Comparison of ENCODE assay signal across 17 mouse cellular contexts in the genomic region with DNA sequence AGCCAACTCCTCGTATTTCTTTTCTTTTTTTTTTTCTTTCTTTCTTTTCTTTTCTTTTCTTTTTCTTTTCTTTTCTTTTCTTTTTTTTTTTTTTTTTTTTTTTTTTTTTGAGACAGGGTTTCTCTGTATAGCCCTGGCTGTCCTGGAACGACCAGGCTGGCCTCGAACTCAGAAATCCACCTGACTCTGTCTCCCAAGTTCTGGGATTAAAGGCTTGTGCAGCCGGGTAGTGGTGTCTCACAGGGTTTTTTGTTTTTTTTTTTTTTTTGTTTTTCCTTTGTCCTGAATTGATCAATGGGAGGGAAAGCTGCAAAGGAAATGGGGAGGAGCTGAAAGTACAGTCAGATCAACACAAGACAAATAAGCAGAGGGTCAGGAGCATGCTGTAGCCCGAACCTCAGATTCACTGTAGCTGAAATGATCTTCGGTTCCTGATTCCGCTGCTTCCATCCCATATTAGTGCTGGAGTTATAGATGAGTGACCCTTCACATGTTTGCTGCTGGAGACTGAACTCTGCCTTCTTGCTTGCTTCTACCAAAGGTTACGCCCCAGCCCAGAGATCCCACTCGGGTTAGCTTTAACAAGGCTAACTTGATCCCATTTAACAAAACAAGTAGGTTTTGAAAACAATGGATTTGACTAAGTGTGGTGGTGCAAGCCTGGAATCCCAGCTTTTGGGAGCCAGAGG. TPM values are rescaled to one million over a fixed set of nuclear protein-coding genes. Genes with fewer than 3 reads are reported as not detected.
DNase-seq lines count a peak whose midpoint lies in the region; ATAC-seq and TF ChIP-seq lines count a peak whose summit lies in the region.
"Had no signal": no experiment of that assay in that cellular context is flagged by ENCODE, and none has a peak within 500 bp of the region (broad histone marks: within the 10 kb centered on the region; RNA-seq: fewer than 3 reads in every experiment).

No protein-coding gene starts in this region.

- H3K4me1 ChIP-seq in testis, adult 2 months (ENCODE audit: control insufficient read depth, insufficient read depth, low read length): peaks cover 7% of the 10 kb centered on the region
- H3K4me1 ChIP-seq in liver, embryonic 14.5 days (replicated peaks; ENCODE audit: control insufficient read depth in 2 of 2, insufficient read depth in 2 of 2, low read length in 1 of 2): peaks cover 13 to 33% of the 10 kb centered on the region in 2 experiments
- H3K4me1 ChIP-seq in intestine, postnatal 0 days (replicated peaks; ENCODE audit: control insufficient read depth, insufficient read depth, low read length): no peaks in the 10 kb centered on the region; the same call in 1 of the 2 replicates

- peaks cover 3% of the 10 kb centered on the region; the same call in 1 of the 2 replicates for H3K36me3 ChIP-seq in testis, adult 2 months (ENCODE audit: control insufficient read depth, insufficient read depth, low read length)
- H3K36me3 ChIP-seq in liver, embryonic 14.5 days (replicated peaks; ENCODE audit: control insufficient read depth, insufficient read depth, low read depth): peaks cover 3% of the 10 kb centered on the region
- H3K36me3 ChIP-seq in intestine, postnatal 0 days (ENCODE audit: control insufficient read depth, insufficient read depth): no peaks in the 10 kb centered on the region; the same call in 1 of the 2 replicates
- H3K36me3 ChIP-seq: hindbrain, embryonic 12.5 days; limb, embryonic 15.5 days had no signal

- no peak for TF ChIP-seq CTCF in testis, adult 2 months (IDR thresholded peaks at IDR 0.05; ENCODE audit: control insufficient read depth, insufficient read depth, insufficient replicate concordance, low read depth, low read length)
- TF ChIP-seq CTCF in liver, embryonic 14.5 days (IDR thresholded peaks at IDR 0.05; ENCODE audit: low read depth): no peak
- TF ChIP-seq CTCF in intestine, postnatal 0 days (IDR thresholded peaks at IDR 0.05; ENCODE audit: low read depth): no peak

- H3K4me3 ChIP-seq in testis, adult 2 months (ENCODE audit: control insufficient read depth, low read depth, low read length): peak overlapping the region; percentile 2; the same call in 1 of the 2 replicates
- no peak overlapping the region for H3K4me3 ChIP-seq in liver, embryonic 14.5 days (ENCODE audit: insufficient read depth in 1 of 2, low read depth in 2 of 2, low read length in 2 of 2)
- H3K4me3 ChIP-seq in intestine, postnatal 0 days (ENCODE audit: low read depth, low read length): no peak overlapping the region
- H3K4me3 ChIP-seq: heart, embryonic 10.5 days; hindbrain, embryonic 12.5 days; limb, embryonic 15.5 days had no signal

- no peak for ATAC-seq in liver, embryonic 14.5 days (ENCODE audit: insufficient read depth)
- ATAC-seq in intestine, postnatal 0 days: no peak

- peak; percentile 52 for DNase-seq in cerebellum, adult 9-10 months
- DNase-seq in cerebellum, adult 18-20 months: no peak
- no peak for DNase-seq in testis, postnatal 10 days (ENCODE audit: low spot score)
- no peak for DNase-seq in liver, embryonic 14.5 days (ENCODE audit: low read depth in 3 of 3, low spot score in 3 of 3)
- DNase-seq in lung, postnatal 4 days: no peak
- no peak for DNase-seq in gastrocnemius, postnatal 4 days (ENCODE audit: low spot score in 2 of 2)
- DNase-seq: adrenal gland, adult 8-10 months; cerebellum, postnatal 36 days; gastrocnemius, postnatal 10 days; kidney, adult 9 months; thymus, postnatal 25 days had no signal

- H3K4me2 ChIP-seq in liver, embryonic 14.5 days (ENCODE audit: low read depth): 0 out of 2 replicates have a peak overlapping the region, but pooled peaks have one; percentile 11
- H3K4me2 ChIP-seq in intestine, postnatal 0 days (replicated peaks; ENCODE audit: low read depth): no peak overlapping the region
- H3K4me2 ChIP-seq: hindbrain, embryonic 12.5 days; limb, embryonic 15.5 days had no signal

- no peak overlapping the region for H3K27ac ChIP-seq in testis, adult 2 months (ENCODE audit: control insufficient read depth, insufficient read depth, low read depth, low read length)
- H3K27ac ChIP-seq in liver, embryonic 14.5 days: 0 out of 2 replicates have a peak overlapping the region, but pooled peaks have one; percentile 18
- H3K27ac ChIP-seq in intestine, postnatal 0 days (ENCODE audit: low read depth, low read length): no peak overlapping the region
- H3K27ac ChIP-seq: embryonic facial prominence, embryonic 10.5 days; hindbrain, embryonic 12.5 days; limb, embryonic 15.5 days had no signal

- no peaks in the 10 kb centered on the region for H3K27me3 ChIP-seq in testis, adult 2 months (ENCODE audit: control insufficient read depth, insufficient read depth, low read length)
- H3K27me3 ChIP-seq in liver, embryonic 14.5 days (ENCODE audit: control insufficient read depth, insufficient read depth, low read length): no peaks in the 10 kb centered on the region
- H3K27me3 ChIP-seq in intestine, postnatal 0 days (replicated peaks; ENCODE audit: control insufficient read depth, insufficient read depth, low read length): no peaks in the 10 kb centered on the region
- H3K27me3 ChIP-seq: hindbrain, embryonic 12.5 days; limb, embryonic 15.5 days had no signal

- no peak for TF ChIP-seq EP300 in liver, embryonic 14.5 days (IDR thresholded peaks at IDR 0.05; ENCODE audit: low read depth)

- 0 out of 2 replicates have a peak overlapping the region, but pooled peaks have one; percentile 18 for H3K9ac ChIP-seq in liver, embryonic 14.5 days (replicated peaks)
- H3K9ac ChIP-seq in intestine, postnatal 0 days (ENCODE audit: low read depth, low read length): no peak overlapping the region
- H3K9ac ChIP-seq: hindbrain, embryonic 12.5 days; limb, embryonic 15.5 days had no signal

- 71% methylated on average over 9 of the region's 9 CpGs for WGBS in liver, embryonic 14.5 days (ENCODE audit: insufficient replicate concordance)
- 85% methylated on average over 9 of the region's 9 CpGs for WGBS in intestine, postnatal 0 days

- H3K9me3 ChIP-seq in liver, embryonic 14.5 days (ENCODE audit: control insufficient read depth, low read length): no peaks in the 10 kb centered on the region
- H3K9me3 ChIP-seq in intestine, postnatal 0 days (ENCODE audit: control insufficient read depth): no peaks in the 10 kb centered on the region
- H3K9me3 ChIP-seq: embryonic facial prominence, embryonic 10.5 days; heart, embryonic 10.5 days; hindbrain, embryonic 12.5 days; limb, embryonic 15.5 days had no signal

- no peak for TF ChIP-seq POLR2A in testis, adult 2 months (IDR thresholded peaks at IDR 0.05; ENCODE audit: control insufficient read depth, low read depth, low read length)

RNA-seq across cellular contexts. Expression of gene H3f3b, which starts 0.6 kb away (rescaled TPM):
- 276 and 330 TPM in 2 replicates for polyA plus RNA-seq in testis, adult 2 months (2012; rRNA removed)
- polyA plus RNA-seq in liver, embryonic 14.5 days (2012; rRNA removed): 173 and 248 TPM in 2 replicates
- 651 and 676 TPM in 2 replicates for polyA plus RNA-seq in liver, embryonic 14.5 days (2014; fragmentation: Nextera tagmentation; extraction: Ambion mirVana)
- 1,144 and 1,190 TPM in 2 replicates for polyA plus RNA-seq in intestine, postnatal 0 days (2015; fragmentation: Nextera tagmentation; extraction: Ambion mirVana)
- 100 to 1,000 TPM; 383 to 437 TPM for total RNA-seq in gastrocnemius, postnatal 4 days (2021)

RNA-seq across cellular contexts. Expression of gene Unk, which starts 1.8 kb away (rescaled TPM):
- 21.3 and 21.5 TPM in 2 replicates for polyA plus RNA-seq in testis, adult 2 months (2012; rRNA removed)
- polyA plus RNA-seq in liver, embryonic 14.5 days (2012; rRNA removed): 10.4 and 12.1 TPM in 2 replicates
- polyA plus RNA-seq in liver, embryonic 14.5 days (2014; fragmentation: Nextera tagmentation; extraction: Ambion mirVana): 6.4 and 7.9 TPM in 2 replicates
- polyA plus RNA-seq in intestine, postnatal 0 days (2015; fragmentation: Nextera tagmentation; extraction: Ambion mirVana): 7.4 and 8.8 TPM in 2 replicates
- total RNA-seq in gastrocnemius, postnatal 4 days (2021): 10 to 100 TPM; 25.9 to 26.0 TPM

RNA-seq across cellular contexts. Expression of gene Galk1, which starts 15.8 kb away (rescaled TPM):
- 27.8 and 30.3 TPM in 2 replicates for polyA plus RNA-seq in testis, adult 2 months (2012; rRNA removed)
- polyA plus RNA-seq in liver, embryonic 14.5 days (2012; rRNA removed): 55.9 and 59.1 TPM in 2 replicates
- 102 and 113 TPM in 2 replicates for polyA plus RNA-seq in liver, embryonic 14.5 days (2014; fragmentation: Nextera tagmentation; extraction: Ambion mirVana)
- 387 and 418 TPM in 2 replicates for polyA plus RNA-seq in intestine, postnatal 0 days (2015; fragmentation: Nextera tagmentation; extraction: Ambion mirVana)
- 10 to 100 TPM; 32.7 to 40.0 TPM for total RNA-seq in gastrocnemius, postnatal 4 days (2021)

RNA-seq across cellular contexts. Expression of gene Unc13d, which starts 49.4 kb away (rescaled TPM):
- 3.4 and 3.8 TPM in 2 replicates for polyA plus RNA-seq in testis, adult 2 months (2012; rRNA removed)
- polyA plus RNA-seq in liver, embryonic 14.5 days (2012; rRNA removed): 18.7 and 19.6 TPM in 2 replicates
- polyA plus RNA-seq in liver, embryonic 14.5 days (2014; fragmentation: Nextera tagmentation; extraction: Ambion mirVana): 14.9 and 16.8 TPM in 2 replicates
- 1.1 and 1.2 TPM in 2 replicates for polyA plus RNA-seq in intestine, postnatal 0 days (2015; fragmentation: Nextera tagmentation; extraction: Ambion mirVana)
- 1 to 10 TPM; 1.1 to 2.0 TPM for total RNA-seq in gastrocnemius, postnatal 4 days (2021)

RNA-seq across cellular contexts. Expression of gene Itgb4, which starts 53.8 kb away (rescaled TPM):
- polyA plus RNA-seq in testis, adult 2 months (2012; rRNA removed): 0.44 and 0.76 TPM in 2 replicates
- 0.10 and 0.11 TPM in 2 replicates for polyA plus RNA-seq in liver, embryonic 14.5 days (2012; rRNA removed)
- polyA plus RNA-seq in liver, embryonic 14.5 days (2014; fragmentation: Nextera tagmentation; extraction: Ambion mirVana): 0.16 and 0.17 TPM in 2 replicates
- polyA plus RNA-seq in intestine, postnatal 0 days (2015; fragmentation: Nextera tagmentation; extraction: Ambion mirVana): 16.6 and 17.8 TPM in 2 replicates
- 1 to 10 TPM; 5.1 to 6.2 TPM for total RNA-seq in gastrocnemius, postnatal 4 days (2021)
